Mouse (Mus musculus) limb, embryonic 13.5 days (tissue): ENCODE measurements around the gene Ric8b. TPM values are rescaled to one million over a fixed set of nuclear protein-coding genes. Genes with fewer than 3 reads are reported as not detected.
A peak's percentile ranks its signal among the peaks of the same experiment; 100 is the strongest.

Source experiments
- ATAC-seq: fragments of 200-750 bp; cut with Nextera tagmentation; 2 replicates; pipeline ENCODE4 v1.8.0; 2017; ENCODE audit warnings: low read depth, moderate number of reproducible peaks, moderate TSS enrichment; ENCODE audit not compliant: low FRiP score
- H3K27ac ChIP-seq: fragments of 300-500 bp; sonication (generic); 2 replicates; pipeline ENCODE4 v1.5.1; 2015; ENCODE audit warnings: inconsistent platforms, mild to moderate bottlenecking, moderate library complexity
- H3K27me3 ChIP-seq: fragments of 300-500 bp; sonication (generic); 2 replicates; pipeline ENCODE4 v1.6.1; 2015; ENCODE audit warnings: mild to moderate bottlenecking, inconsistent platforms
- H3K36me3 ChIP-seq: fragments of 300-500 bp; sonication (generic); 2 replicates; pipeline ENCODE4 v1.6.1; 2015; ENCODE audit warnings: inconsistent platforms, mild to moderate bottlenecking, moderate library complexity
- H3K4me1 ChIP-seq: fragments of 300-500 bp; sonication (generic); 2 replicates; pipeline ENCODE4 v1.6.1; 2015; ENCODE audit warnings: inconsistent platforms
- H3K4me2 ChIP-seq: fragments of 300-500 bp; sonication (generic); replicated peaks from 2 replicates; pipeline ENCODE4 v1.6.1; 2015; ENCODE audit warnings: inconsistent platforms, mild to moderate bottlenecking, moderate library complexity
- H3K4me3 ChIP-seq: fragments of 300-500 bp; sonication (generic); 2 replicates; pipeline ENCODE4 v1.5.1; 2015; ENCODE audit warnings: moderate library complexity, mild to moderate bottlenecking, inconsistent platforms
- H3K9ac ChIP-seq: fragments of 300-500 bp; sonication (generic); 2 replicates; pipeline ENCODE4 v1.6.1; 2015; ENCODE audit warnings: mild to moderate bottlenecking, inconsistent platforms
- H3K9me3 ChIP-seq: fragments of 300-500 bp; sonication (generic); 2 replicates; pipeline ENCODE4 v1.6.1; 2016; ENCODE audit warnings: inconsistent platforms
- WGBS: fragments of 180-500 bp; shearing (Covaris S2); methylation state at CpG from one replicate; pipeline ENCODE4 v1.1.7; 2015; 5-methylcytosine and 5-hydroxymethylcytosine counted together
- polyA plus RNA-seq: library from polyadenylated mRNA; unstranded; fragments of >200 nt; fragmentation: Nextera tagmentation; extraction: Ambion mirVana; gene quantifications from 2 replicates; pipeline ENCODE4 v1.2.1, GENCODE M21; 2015

Ric8b gene
- polyA plus RNA-seq, 1 experiment from 2014 or later = 30.1 TPM

DNA sequence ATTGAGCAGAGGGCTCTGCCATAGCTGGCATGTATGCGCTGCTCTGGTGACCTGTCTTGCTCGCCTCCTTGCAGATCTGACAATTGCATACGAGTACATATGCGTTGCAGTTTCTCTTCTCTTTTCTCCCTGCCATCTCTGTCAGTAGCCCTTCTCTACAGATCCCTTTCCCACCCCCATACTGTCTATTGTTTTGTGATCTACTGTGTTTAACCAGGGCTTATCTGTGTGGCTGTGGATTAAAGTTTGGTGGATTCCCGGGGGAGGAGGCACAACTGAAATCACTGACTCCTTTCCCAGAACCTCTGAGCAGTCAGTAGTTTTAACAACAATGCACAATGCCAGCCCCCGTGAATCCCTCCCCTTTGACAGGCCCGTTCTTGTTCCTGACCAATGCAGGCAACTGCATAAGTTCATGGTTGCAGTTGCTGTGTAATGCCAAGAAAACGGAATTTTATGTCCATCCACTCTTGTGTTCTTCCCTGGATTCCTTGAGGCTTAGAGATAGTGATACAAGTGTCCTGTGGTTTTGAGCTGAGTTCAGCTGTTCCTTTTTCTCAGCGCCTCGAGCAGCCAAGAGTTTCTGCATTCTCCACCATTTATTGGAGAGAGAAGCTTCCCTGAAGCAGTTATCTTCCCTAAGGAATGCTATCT lies 80.3 kb downstream of the Ric8b start:
- Histone ChIP-seq H3K9ac (no peak overlapping the region), H3K4me2 (no peak overlapping the region), H3K27ac (peak overlapping the region; percentile 22; the same call in 1 of the 2 replicates), H3K4me3 (no peak overlapping the region), H3K27me3 (no peaks in the 10 kb centered on the region), H3K9me3 (no peaks in the 10 kb centered on the region), H3K4me1 (peaks cover 25% of the 10 kb centered on the region), H3K36me3 (peaks cover 27% of the 10 kb centered on the region)
- ATAC-seq = peak; percentile 32; the same call in 1 of the 2 replicates
- 64% methylated on average over 10 of the region's 10 CpGs for WGBS

DNA sequence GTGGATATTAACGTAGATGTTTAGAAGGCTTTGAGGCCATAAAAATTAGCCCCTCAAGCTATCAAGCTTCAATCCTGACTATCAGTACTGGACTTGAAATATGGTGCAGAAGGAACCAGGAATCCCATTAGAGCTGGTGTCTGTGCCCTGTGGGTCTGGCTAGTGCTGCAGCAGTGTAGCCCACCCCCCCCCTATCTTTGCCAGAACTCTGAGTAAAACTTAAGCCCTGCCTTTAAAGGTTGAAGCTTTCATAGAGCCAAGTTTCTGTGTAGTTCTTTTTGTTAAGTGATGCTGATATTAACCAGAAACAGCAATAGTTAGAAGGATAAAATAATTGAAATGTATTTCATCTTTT lies 80.8 kb downstream of the Ric8b start:
- Histone ChIP-seq H3K4me3 (no peak overlapping the region), H3K27me3 (no peaks in the 10 kb centered on the region), H3K27ac (no peak overlapping the region; the same call in 1 of the 2 replicates), H3K9ac (no peak overlapping the region), H3K36me3 (peaks cover 29% of the 10 kb centered on the region), H3K9me3 (no peaks in the 10 kb centered on the region), H3K4me1 (peaks cover 25% of the 10 kb centered on the region), H3K4me2 (no peak overlapping the region)
- 63% methylated on average over 1 of the region's 1 CpGs for WGBS
- ATAC-seq = peak; percentile 57; the same call in 1 of the 2 replicates

DNA sequence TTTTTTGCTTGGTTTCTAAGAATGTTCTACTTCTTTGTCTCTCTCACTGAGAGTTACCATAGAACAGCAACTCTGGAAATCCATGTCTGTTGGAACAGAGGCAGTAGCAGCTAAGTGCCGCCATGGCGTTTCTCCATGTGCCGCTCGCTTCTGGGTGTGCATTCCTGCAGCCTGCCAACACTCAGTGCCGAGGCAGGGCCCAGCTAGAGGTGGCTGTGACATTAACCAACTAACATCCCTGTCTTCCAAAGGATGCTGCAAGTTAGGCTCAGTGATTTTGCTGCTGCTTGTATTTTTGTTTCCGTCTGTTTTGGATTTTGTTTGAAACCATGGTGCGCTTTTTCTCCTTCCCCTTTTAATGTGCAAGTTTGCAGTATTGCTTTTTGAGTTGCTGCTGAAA lies 84.5 kb downstream of the Ric8b start:
- ATAC-seq = no peak
- 79% methylated on average over 7 of the region's 7 CpGs for WGBS

DNA sequence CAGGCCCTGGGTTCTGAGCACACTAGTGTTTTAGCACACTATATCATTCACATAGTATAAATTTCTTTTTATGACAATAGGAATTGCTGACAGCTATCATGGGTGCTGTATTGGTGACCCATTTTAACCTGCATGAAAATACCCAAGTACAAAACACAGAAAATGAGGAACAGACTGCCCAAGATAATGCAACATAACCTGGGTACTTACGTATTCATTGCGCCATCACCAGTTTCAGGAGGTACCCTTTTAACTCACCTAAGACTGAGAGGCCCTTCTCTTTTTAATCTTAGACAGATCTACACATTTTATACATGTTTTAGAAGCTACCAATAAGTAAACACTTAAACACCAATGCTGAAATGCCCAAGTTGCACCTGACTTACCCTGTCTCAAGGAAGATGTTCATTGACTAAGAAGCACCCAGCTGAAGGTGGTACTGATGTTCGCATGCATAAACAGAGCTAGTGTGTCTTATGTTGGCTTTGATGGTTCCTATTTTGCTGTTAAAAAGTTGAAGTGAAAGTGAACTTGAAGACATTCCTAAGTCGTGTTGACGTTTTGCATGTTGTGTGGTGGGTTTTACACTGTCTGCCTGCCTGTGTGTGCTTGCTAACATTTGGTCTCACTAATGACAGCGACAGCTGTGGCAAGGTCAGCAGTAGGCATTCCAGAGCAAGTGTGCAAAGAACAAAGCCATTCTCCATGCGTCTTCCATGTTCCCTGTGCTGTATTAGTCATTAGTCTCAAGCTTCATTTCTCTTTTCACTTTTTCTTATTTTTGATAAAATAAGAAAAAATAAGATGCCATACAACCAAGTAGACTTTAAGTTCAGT lies 86.0 kb downstream of the Ric8b start:
- no peak overlapping the region for H3K4me3 ChIP-seq
- no peaks in the 10 kb centered on the region for H3K9me3 ChIP-seq
- peaks cover 8% of the 10 kb centered on the region for H3K4me1 ChIP-seq
- peaks cover 18% of the 10 kb centered on the region for H3K36me3 ChIP-seq
- H3K9ac ChIP-seq = no peak overlapping the region
- 84% methylated on average over 7 of the region's 7 CpGs for WGBS
- H3K27me3 ChIP-seq = no peaks in the 10 kb centered on the region
- ATAC-seq = no peak
- no peak overlapping the region for H3K4me2 ChIP-seq
- no peak overlapping the region for H3K27ac ChIP-seq

More for the DNA sequence above, 84.5 kb downstream of the Ric8b start:
- no peak overlapping the region for H3K27ac ChIP-seq
- H3K36me3 ChIP-seq = peaks cover 24% of the 10 kb centered on the region
- no peaks in the 10 kb centered on the region for H3K9me3 ChIP-seq
- H3K4me2 ChIP-seq = no peak overlapping the region
- peaks cover 23% of the 10 kb centered on the region for H3K4me1 ChIP-seq
- H3K27me3 ChIP-seq = no peaks in the 10 kb centered on the region
- no peak overlapping the region for H3K9ac ChIP-seq
- no peak overlapping the region for H3K4me3 ChIP-seq

DNA sequence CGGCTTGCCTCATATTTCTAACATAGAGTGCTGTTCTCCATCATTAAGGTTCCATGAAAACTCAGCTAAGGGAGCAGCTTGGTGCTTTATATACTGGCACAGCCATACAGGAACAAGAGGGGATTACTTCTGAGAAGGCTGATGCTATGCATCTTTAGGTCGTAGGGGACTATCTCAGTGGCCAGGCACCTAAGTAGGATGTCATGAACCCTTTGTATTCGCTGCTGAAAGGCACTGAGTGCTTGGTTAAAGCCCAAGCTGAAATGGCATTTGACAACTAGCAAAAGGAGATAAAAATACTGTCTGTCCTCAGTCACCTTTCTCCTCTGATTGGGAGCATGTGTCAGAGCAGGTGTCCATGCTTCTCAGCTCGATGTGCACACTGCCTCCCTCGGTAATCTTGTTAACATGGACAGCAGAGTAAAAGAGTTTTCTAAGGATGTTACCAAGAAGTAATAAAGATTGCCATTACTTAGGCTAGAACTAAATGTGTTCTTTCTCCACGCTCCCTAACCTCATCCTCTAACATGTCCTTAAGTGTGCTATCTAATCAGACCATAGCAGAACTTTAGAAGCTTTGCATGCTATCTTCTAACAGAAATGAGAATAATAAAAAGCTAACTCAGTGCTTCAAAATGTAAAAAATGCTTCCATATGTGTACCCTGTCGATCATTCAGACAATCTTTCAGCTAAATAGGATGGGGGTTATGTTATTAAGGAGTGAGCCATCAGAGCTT lies 89.3 kb downstream of the Ric8b start:
- no peaks in the 10 kb centered on the region for H3K27me3 ChIP-seq
- no peak overlapping the region for H3K27ac ChIP-seq
- H3K4me1 ChIP-seq = peaks cover 3% of the 10 kb centered on the region; the same call in 1 of the 2 replicates
- H3K4me3 ChIP-seq = no peak overlapping the region
- H3K4me2 ChIP-seq = no peak overlapping the region
- 83% methylated on average over 7 of the region's 7 CpGs for WGBS
- no peaks in the 10 kb centered on the region for H3K9me3 ChIP-seq
- no peak overlapping the region for H3K9ac ChIP-seq
- peaks cover 37% of the 10 kb centered on the region for H3K36me3 ChIP-seq
- ATAC-seq = no peak

DNA sequence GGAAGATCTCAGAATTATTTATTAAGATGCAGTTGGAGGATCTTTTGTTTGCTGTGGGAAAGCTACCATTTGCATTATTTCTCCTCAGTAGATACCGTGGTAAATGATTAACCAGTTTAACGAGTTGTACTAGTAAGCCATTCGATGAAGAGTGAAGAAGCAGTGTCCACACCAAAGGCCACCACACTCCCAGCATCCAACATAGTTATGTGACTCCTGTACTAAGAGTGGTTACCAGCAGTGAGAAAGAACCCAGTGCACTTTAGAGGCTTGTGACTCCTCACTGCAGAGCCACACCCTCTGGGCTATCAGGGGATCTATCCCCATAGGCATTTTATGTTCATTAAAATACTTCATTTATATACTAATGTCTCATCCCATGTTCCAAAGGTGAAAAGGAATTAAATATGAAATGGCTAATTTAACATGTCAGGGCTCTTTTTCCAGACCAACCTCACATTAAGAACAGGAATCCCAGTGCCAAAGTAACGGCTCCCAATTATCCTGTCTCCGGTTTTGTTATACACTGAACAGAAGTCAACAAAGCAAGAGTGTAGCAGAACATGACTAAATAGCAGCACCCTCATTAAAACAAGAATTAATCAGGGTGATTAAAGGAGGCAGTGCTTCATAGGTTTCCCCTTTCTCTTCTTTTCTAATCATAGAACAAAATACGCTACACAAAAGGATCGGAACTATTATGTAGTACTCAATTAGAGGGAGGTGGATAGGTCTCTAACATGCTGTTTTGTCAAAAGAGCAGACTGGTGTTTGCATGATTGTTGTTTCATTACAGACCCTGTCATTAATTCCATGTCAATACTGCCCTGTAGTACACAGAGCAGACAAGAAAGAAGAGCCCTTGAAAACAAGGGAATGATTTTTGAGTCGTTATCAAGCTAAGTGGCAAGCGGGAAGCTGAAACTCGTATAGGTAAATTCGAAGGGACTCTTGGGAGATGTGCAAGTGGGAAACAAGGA lies 90.7 kb downstream of the Ric8b start:
- no peaks in the 10 kb centered on the region for H3K27me3 ChIP-seq
- no peak overlapping the region for H3K4me2 ChIP-seq
- no peak overlapping the region for H3K9ac ChIP-seq
- H3K36me3 ChIP-seq = peaks cover 33% of the 10 kb centered on the region
- ATAC-seq = no peak
- WGBS = 83% methylated on average over 11 of the region's 11 CpGs
- no peak overlapping the region for H3K4me3 ChIP-seq
- H3K4me1 ChIP-seq = peaks cover 3% of the 10 kb centered on the region; the same call in 1 of the 2 replicates
- no peak overlapping the region for H3K27ac ChIP-seq
- H3K9me3 ChIP-seq = no peaks in the 10 kb centered on the region

DNA sequence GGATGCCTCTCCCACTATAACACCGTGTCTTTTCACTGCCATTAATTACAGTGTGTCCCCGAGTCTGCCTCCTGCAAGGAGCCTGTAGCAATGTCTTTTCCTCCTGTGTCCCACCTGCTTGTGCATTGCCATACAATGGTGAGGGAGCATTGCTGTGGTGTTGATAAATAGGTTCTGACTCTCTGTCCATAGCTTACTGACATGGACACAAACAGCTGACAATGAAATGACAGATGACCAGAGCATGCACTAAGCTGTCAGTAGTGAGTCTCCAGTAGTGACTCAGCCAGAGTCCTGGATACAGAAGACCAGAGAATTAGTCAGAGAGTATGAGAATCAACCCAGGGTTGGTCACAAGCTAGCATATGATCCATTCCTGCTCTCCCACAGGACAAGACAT lies 93.7 kb downstream of the Ric8b start:
- Histone ChIP-seq H3K4me2 (no peak overlapping the region), H3K36me3 (peaks cover 44% of the 10 kb centered on the region), H3K4me1 (peaks cover 3% of the 10 kb centered on the region; the same call in 1 of the 2 replicates), H3K4me3 (no peak overlapping the region), H3K27me3 (no peaks in the 10 kb centered on the region), H3K27ac (no peak overlapping the region), H3K9ac (no peak overlapping the region), H3K9me3 (no peaks in the 10 kb centered on the region)
- 66% methylated on average over 2 of the region's 2 CpGs for whole genome bisulfite sequencing
- ATAC-seq = no peak

DNA sequence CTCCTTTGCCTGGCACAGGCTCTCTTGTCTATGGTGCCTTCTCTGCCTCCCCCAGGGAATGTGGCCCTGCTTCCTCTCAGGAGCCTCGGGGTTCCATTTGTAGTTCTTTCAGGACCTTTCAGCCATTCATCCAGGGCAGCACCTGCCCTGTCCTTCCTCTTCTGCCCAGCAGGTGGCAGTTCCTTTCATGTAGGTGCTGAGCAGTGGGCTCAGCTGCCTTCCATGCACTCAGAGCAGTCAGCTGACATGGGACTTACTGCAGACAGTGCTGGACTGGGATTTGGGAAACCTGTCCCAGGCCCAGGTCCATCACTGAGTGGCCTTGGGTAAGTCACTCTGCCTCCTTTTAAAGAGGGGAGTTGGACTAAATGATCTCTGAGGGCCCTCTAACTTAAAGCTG lies 96.0 kb downstream of the Ric8b start:
- Histone ChIP-seq H3K9ac (no peak overlapping the region), H3K9me3 (no peaks in the 10 kb centered on the region), H3K27me3 (no peaks in the 10 kb centered on the region), H3K4me3 (no peak overlapping the region), H3K4me1 (peaks cover 3% of the 10 kb centered on the region; the same call in 1 of the 2 replicates), H3K27ac (no peak overlapping the region), H3K4me2 (no peak overlapping the region), H3K36me3 (peaks cover 66% of the 10 kb centered on the region)
- WGBS = 8% methylated on average over 1 of the region's 1 CpGs
- ATAC-seq = peak; percentile 59; the same call in 1 of the 2 replicates

DNA sequence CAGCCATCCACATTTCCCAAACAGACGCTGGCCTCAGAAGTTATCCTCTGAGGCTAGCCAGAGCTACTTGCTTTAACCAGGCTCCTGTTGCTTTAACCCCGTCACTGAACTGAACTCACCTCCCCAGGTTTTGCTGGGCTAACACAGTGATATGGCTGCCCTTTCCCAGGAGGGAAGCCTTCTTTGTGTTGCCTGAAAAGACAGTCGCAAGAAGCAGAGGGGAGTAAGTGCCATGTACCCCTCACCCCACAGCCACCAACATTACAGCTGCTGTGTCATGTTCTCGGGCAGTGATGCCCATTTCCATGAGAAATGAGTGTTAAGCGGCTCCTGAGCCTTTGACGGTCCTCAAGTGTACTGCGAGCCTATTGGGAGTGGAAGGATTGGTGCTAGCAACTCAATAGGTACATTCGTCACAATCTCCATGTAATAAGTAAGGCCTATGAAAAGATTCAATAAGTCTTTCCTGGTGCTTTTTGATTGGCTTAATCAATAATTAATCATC lies 96.6 kb downstream of the Ric8b start:
- ATAC-seq = no peak
- peaks cover 3% of the 10 kb centered on the region; the same call in 1 of the 2 replicates for H3K4me1 ChIP-seq
- H3K4me2 ChIP-seq = no peak overlapping the region
- H3K4me3 ChIP-seq = no peak overlapping the region
- H3K27ac ChIP-seq = no peak overlapping the region
- H3K9me3 ChIP-seq = no peaks in the 10 kb centered on the region
- no peaks in the 10 kb centered on the region for H3K27me3 ChIP-seq
- no peak overlapping the region for H3K9ac ChIP-seq
- H3K36me3 ChIP-seq = peaks cover 67% of the 10 kb centered on the region
- 89% methylated on average over 8 of the region's 8 CpGs for WGBS

DNA sequence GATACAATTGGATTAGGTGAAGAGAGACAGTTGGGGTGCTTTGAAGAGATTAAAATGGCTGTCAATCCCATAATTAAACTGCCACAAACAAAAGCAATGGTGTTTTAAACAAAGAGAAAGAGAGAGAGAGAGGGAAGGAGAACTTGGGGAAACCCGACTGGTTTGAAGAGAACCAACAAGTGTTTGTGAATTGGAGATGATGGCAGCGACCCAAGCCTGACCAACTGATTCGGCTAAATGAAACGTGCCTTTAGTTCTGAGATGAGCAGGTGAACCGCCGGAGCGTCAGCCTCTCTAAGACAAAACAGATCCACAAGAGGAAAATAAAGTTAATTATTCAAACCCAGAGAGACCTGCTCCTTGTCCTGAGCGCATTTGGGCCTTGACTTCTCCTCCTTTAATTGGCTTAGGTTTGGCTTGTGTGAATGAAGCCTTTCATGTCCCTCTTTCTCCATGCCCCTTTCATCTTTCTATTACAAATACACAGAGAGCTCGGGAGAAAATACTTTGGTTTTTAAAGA lies 97.1 kb downstream of the Ric8b start:
- 79% methylated on average over 9 of the region's 9 CpGs for WGBS
- Histone ChIP-seq H3K4me3 (no peak overlapping the region), H3K9ac (no peak overlapping the region), H3K27me3 (no peaks in the 10 kb centered on the region), H3K36me3 (peaks cover 69% of the 10 kb centered on the region), H3K9me3 (no peaks in the 10 kb centered on the region), H3K4me2 (no peak overlapping the region), H3K4me1 (peaks cover 3% of the 10 kb centered on the region; the same call in 1 of the 2 replicates), H3K27ac (no peak overlapping the region)
- no peak for ATAC-seq
